Mouse (Mus musculus): Measurements from ENCODE around the gene Sirt4. TPM values are rescaled to one million over a fixed set of nuclear protein-coding genes. Genes with fewer than 3 reads are reported as not detected.
"Not testable (repeated sequence)": the region's sequence is repeated elsewhere in the genome, so short reads cannot be mapped to it uniquely, and the experiment has no call there.

The Sirt4 gene
- polyA plus RNA-seq, 1 experiment from 2014 or later, result 32.2 TPM

DNA sequence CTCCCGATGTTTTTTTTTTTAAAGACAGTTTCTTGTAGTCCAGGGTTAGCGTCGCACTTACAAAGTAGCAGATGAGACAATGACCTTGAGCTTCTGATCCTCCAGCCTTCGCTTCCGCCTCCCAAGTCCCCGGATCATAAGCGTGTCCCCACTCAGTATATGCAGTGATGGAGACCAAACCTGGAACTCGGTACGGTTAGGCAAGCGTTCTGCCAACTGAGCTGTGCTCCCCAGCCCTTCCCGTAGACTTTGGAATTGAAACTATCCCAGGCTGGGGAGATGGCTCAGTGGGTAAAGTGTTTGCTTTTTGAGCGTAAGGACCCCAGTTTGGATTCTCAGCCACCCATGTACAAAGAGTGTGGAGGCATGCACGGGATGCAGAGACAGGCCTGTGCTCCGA lies 28.7 kb upstream of the Sirt4 start:
- WGBS, result 95% methylated on average over 14 of the region's 14 CpGs
- no peak for ATAC-seq (ENCODE audit: low FRiP score, low read depth)

DNA sequence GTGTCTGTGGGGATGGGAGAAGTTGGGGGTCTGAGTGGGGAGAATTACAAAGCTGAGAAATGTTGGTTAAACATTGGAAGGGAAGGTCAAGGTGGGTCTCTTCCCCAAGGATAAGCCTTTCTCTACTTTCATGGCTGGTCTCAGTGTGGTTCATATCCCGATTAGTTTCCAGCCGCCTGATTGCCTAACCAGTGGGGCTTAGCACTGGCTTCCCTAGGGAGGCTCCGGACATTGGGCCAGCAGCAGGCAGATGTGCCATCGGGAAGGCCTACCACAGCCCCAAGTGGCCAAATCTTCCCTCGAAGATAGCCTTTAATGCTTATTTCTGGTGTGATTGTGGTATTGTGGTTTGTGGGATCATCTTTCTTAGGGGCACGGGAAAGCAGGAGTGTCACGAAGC lies 27.9 kb upstream of the Sirt4 start:
- 90% methylated on average over 7 of the region's 7 CpGs for WGBS
- Histone ChIP-seq H3K4me1 (replicated peaks) (peaks cover 49% of the 10 kb centered on the region), H3K9ac (no peak overlapping the region), H3K9me3 (no peaks in the 10 kb centered on the region), H3K36me3 (no peaks in the 10 kb centered on the region), H3K4me2 (no peak overlapping the region), H3K27me3 (no peaks in the 10 kb centered on the region), H3K27ac (replicated peaks) (no peak overlapping the region), H3K4me3 (no peak overlapping the region)
- no peak for ATAC-seq (ENCODE audit: low FRiP score, low read depth)

More for the DNA sequence above, 28.7 kb upstream of the Sirt4 start:
- Histone ChIP-seq H3K9ac (no peak overlapping the region), H3K4me2 (no peak overlapping the region), H3K4me3 (no peak overlapping the region), H3K27me3 (no peaks in the 10 kb centered on the region), H3K4me1 (replicated peaks) (peaks cover 40% of the 10 kb centered on the region), H3K36me3 (no peaks in the 10 kb centered on the region), H3K27ac (replicated peaks) (no peak overlapping the region), H3K9me3 (no peaks in the 10 kb centered on the region)

GRCm38 (mm10) chr5:115509790-115510689 lies 25.5 kb upstream of the Sirt4 start:
- no peaks in the 10 kb centered on the region for H3K9me3 ChIP-seq
- peak overlapping the region; percentile 42 for H3K27ac ChIP-seq (replicated peaks)
- H3K4me2 ChIP-seq, result peak overlapping the region; percentile 72
- H3K9ac ChIP-seq, result no peak overlapping the region; the same call in 1 of the 2 replicates
- WGBS, result 51% methylated on average over 15 of the region's 15 CpGs
- no peaks in the 10 kb centered on the region for H3K27me3 ChIP-seq
- no peak for ATAC-seq (ENCODE audit: low FRiP score, low read depth)
- no peak overlapping the region for H3K4me3 ChIP-seq
- H3K4me1 ChIP-seq (replicated peaks), result peaks cover 47% of the 10 kb centered on the region
- H3K36me3 ChIP-seq, result no peaks in the 10 kb centered on the region

GRCm38 (mm10) chr5:115509321-115509761 lies 24.8 kb upstream of the Sirt4 start:
- Histone ChIP-seq H3K27ac (replicated peaks) (peak overlapping the region; percentile 42), H3K9ac (peak overlapping the region; percentile 0; the same call in 1 of the 2 replicates), H3K36me3 (no peaks in the 10 kb centered on the region), H3K4me3 (0 out of 2 replicates have a peak overlapping the region, but pooled peaks have one; percentile 94), H3K4me1 (replicated peaks) (peaks cover 40% of the 10 kb centered on the region), H3K27me3 (no peaks in the 10 kb centered on the region), H3K4me2 (peak overlapping the region; percentile 72), H3K9me3 (no peaks in the 10 kb centered on the region)
- ATAC-seq (ENCODE audit: low FRiP score, low read depth), result no peak
- WGBS, result 27% methylated on average over 15 of the region's 15 CpGs

DNA sequence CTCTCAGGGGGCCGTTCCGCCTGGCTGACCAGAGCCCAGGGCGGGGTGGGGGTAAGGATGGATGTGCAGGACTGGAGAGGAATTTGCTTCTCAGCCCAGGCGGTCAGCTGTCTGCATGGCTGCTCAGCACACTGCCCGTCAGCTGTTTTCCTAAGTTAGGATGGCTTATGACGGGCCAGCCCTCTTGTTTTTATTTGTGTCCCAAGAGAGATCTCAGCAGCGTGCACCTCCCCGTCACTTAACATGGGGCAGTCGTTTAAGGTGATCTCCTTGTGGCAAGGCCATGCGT lies 24.3 kb upstream of the Sirt4 start:
- Histone ChIP-seq H3K4me2 (peak overlapping the region; percentile 72), H3K27ac (replicated peaks) (0 out of 2 replicates have a peak overlapping the region, but pooled peaks have one; percentile 1), H3K27me3 (no peaks in the 10 kb centered on the region), H3K4me3 (peak overlapping the region; percentile 94), H3K4me1 (replicated peaks) (peaks cover 37% of the 10 kb centered on the region), H3K36me3 (no peaks in the 10 kb centered on the region), H3K9me3 (no peaks in the 10 kb centered on the region), H3K9ac (peak overlapping the region; percentile 7; the same call in 1 of the 2 replicates)
- WGBS, result 28% methylated on average over 10 of the region's 10 CpGs
- no peak; the same call in 1 of the 2 replicates for ATAC-seq (ENCODE audit: low FRiP score, low read depth)

GRCm38 (mm10) chr5:115507981-115508858 lies 23.7 kb upstream of the Sirt4 start:
- H3K4me3 ChIP-seq, result peak overlapping the region; percentile 94
- H3K27me3 ChIP-seq, result no peaks in the 10 kb centered on the region
- peaks cover 37% of the 10 kb centered on the region for H3K4me1 ChIP-seq (replicated peaks)
- no peaks in the 10 kb centered on the region for H3K9me3 ChIP-seq
- H3K36me3 ChIP-seq, result no peaks in the 10 kb centered on the region
- 0 out of 2 replicates have a peak overlapping the region, but pooled peaks have one; percentile 1 for H3K27ac ChIP-seq (replicated peaks)
- H3K9ac ChIP-seq, result peak overlapping the region; percentile 93; the same call in 1 of the 2 replicates
- no peak; the same call in 1 of the 2 replicates for ATAC-seq (ENCODE audit: low FRiP score, low read depth)
- H3K4me2 ChIP-seq, result peak overlapping the region; percentile 72
- 47% methylated on average over 18 of the region's 18 CpGs for WGBS

- no peaks in the 10 kb centered on the region for H3K36me3 ChIP-seq
- H3K27me3 ChIP-seq, result no peaks in the 10 kb centered on the region
- H3K9me3 ChIP-seq, result no peaks in the 10 kb centered on the region
- H3K4me2 ChIP-seq, result peak overlapping the region; percentile 72
- H3K27ac ChIP-seq (replicated peaks), result no peak overlapping the region
- peak; percentile 15; the same call in 1 of the 2 replicates for ATAC-seq (ENCODE audit: low FRiP score, low read depth)
- peak overlapping the region; percentile 94 for H3K4me3 ChIP-seq
- H3K9ac ChIP-seq, result peak overlapping the region; percentile 93
- peaks cover 37% of the 10 kb centered on the region for H3K4me1 ChIP-seq (replicated peaks)
- WGBS, result 20% methylated on average over 12 of the region's 12 CpGs
Observed at GRCm38 (mm10) chr5:115507267-115507980, 22.9 kb upstream of the Sirt4 start.

GRCm38 (mm10) chr5:115506454-115507201 lies 22.1 kb upstream of the Sirt4 start, which contains the start of gene Pxn:
Pxn (plus strand) TSS chr5:115506676.
- peak; percentile 79 for ATAC-seq (ENCODE audit: low FRiP score, low read depth)
- 0% methylated on average over 40 of the region's 74 CpGs for WGBS
- no peaks in the 10 kb centered on the region for H3K36me3 ChIP-seq

DNA sequence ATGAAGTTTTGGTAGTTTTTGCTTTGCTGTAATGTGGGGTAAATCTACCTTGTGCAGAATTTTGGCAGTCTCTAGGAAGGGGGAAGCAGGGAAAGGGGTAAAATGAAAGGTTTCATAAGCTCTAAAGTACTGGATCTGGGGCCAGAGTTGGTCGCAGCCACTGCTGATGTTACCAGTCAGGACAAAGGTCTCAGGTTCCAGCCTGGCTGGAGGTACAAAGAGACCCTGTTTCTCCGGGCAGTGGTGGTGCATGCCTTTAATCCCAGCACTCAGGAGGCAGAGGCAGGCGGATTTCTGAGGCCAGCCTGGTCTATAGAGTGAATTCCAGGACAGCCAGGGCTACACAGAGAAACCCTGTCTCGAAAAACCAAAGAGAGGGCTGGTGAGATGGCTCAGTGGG lies 21.1 kb upstream of the Sirt4 start:
- not testable (repeated sequence) for ATAC-seq (ENCODE audit: low FRiP score, low read depth); H3K27me3 ChIP-seq; H3K36me3 ChIP-seq; H3K4me2 ChIP-seq; H3K27ac ChIP-seq (replicated peaks); H3K9ac ChIP-seq; H3K9me3 ChIP-seq; H3K4me3 ChIP-seq
- WGBS, result 78% methylated on average over 4 of the region's 4 CpGs
- peaks cover 37% of the 10 kb centered on the region for H3K4me1 ChIP-seq (replicated peaks)

More at GRCm38 (mm10) chr5:115506454-115507201, 22.1 kb upstream of the Sirt4 start, which contains the start of gene Pxn:
- Histone ChIP-seq H3K4me1 (replicated peaks) (peaks cover 37% of the 10 kb centered on the region), H3K4me3 (peak within 1 kb of the TSS; percentile 94), H3K27ac (replicated peaks) (peak within 1 kb of the TSS; percentile 49; the same call in 1 of the 2 replicates), H3K4me2 (peak within 1 kb of the TSS; percentile 72), H3K27me3 (no peaks in the 10 kb centered on the region), H3K9ac (peak within 1 kb of the TSS; percentile 93), H3K9me3 (no peaks in the 10 kb centered on the region)

DNA sequence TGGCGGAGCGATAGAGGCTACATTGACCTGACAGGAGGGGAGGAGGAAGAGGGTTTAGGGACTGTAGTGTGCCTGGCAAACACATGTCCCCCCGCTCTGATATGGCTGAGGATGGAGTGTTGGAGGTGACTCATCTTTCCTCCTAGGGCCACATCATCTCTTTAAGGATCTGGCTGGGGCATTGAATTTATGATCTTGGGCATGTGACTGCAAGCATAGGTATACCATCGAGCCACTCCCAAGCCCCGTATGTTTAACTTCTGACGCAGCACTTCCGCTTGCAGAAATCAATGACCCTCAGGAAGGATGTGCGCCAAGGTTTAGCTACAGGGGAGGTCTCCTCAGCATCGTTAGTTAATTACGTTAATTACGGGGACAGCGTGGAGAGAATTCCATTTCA lies 18.5 kb upstream of the Sirt4 start:
- Histone ChIP-seq H3K9ac (no peak overlapping the region), H3K4me3 (no peak overlapping the region), H3K27me3 (no peaks in the 10 kb centered on the region), H3K27ac (replicated peaks) (no peak overlapping the region), H3K4me2 (no peak overlapping the region), H3K36me3 (no peaks in the 10 kb centered on the region), H3K9me3 (no peaks in the 10 kb centered on the region), H3K4me1 (replicated peaks) (peaks cover 11% of the 10 kb centered on the region)
- 67% methylated on average over 12 of the region's 12 CpGs for WGBS
- ATAC-seq (ENCODE audit: low FRiP score, low read depth), result no peak
